Mouse (Mus musculus): ENCODE data around the gene Nol4l.
A peak's percentile ranks its signal among the peaks of the same experiment; 100 is the strongest.

Gene Nol4l

DNA sequence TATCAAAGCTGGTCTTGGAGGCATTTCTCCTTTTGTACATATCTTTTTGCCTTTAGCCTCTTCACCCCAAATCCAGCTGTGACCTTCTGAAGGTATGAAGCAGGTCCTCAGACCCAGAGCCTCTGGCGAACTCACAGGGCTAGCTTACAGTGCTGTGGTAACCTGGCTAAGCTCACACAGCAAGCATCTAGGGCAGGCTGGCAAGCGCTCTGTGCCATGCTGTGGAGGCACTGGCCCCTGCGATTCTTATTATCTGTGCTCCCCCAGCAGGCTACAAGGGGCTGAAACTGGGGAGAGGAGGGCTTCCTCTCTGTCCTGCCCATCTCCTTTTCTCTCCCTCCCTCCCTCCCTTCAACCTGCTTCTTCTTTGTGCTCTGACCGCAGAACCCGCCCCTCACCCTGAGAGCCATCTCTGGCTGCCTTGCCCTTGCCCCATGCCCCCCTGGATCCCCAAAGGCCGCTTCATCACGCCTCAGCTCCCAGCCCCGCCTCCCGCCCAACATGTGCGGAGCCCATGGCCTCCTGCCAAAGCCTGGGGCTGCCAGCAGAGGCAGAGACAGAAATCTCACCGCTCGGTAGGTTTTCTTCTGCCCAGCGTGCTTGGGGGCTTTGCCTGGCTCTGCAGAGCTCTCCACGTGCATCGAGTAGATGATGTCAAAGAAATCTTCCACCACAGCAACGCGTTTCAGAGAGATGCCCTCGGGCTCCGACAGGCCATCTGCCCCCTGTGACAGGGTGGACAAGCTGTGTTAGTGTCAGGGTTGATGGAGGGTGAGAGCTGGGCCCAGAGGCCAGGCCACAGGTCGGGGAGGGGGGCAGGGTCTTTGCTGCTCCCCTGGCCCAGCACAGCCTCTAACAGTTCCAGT is 46.4 kb downstream of the Nol4l start:
- DNase-seq (ENCODE audit: low read depth, low spot score): peak; percentile 27

DNA sequence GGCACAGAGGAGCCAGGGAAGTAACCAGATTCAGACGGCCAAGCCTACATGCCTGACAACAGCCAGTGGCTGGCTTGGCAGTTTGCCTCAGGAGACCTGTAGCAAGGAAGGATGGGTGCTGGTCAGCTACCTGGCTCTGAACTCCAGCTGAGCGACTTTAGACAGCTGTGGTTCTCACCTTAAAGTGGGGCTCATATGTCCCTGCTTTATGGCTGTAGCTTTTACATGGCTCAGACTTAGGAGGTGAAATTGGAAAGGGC is 48.0 kb downstream of the Nol4l start:
- DNase-seq (ENCODE audit: low read depth, low spot score): no peak

- no peak for DNase-seq (ENCODE audit: low read depth, low spot score)
Observed at GRCm38 (mm10) chr2:153481108-153481860, 48.5 kb downstream of the Nol4l start.

DNA sequence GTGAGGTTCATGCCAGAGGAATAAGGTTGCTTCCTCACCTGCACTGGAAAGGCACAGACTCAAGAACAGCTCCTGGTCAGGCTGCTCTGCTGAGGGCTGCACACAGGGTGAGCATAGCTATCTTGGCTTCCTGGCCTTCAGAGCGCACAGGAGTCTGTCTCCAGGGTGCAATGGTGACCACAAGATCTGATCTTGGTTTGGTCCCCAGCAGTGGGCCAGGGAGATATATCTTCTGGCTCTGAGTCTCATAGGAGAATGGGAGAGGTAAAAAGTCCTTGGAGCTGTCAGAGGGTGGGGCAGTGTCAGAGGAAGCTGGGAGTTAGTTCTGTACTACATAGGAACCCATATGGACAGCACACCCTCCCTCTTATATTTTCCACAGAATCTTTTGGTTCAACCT is 50.3 kb downstream of the Nol4l start:
- DNase-seq (ENCODE audit: low read depth, low spot score): no peak

- DNase-seq (ENCODE audit: low read depth, low spot score): peak; percentile 57
Observed at GRCm38 (mm10) chr2:153478583-153478982, 51.2 kb downstream of the Nol4l start.

DNA sequence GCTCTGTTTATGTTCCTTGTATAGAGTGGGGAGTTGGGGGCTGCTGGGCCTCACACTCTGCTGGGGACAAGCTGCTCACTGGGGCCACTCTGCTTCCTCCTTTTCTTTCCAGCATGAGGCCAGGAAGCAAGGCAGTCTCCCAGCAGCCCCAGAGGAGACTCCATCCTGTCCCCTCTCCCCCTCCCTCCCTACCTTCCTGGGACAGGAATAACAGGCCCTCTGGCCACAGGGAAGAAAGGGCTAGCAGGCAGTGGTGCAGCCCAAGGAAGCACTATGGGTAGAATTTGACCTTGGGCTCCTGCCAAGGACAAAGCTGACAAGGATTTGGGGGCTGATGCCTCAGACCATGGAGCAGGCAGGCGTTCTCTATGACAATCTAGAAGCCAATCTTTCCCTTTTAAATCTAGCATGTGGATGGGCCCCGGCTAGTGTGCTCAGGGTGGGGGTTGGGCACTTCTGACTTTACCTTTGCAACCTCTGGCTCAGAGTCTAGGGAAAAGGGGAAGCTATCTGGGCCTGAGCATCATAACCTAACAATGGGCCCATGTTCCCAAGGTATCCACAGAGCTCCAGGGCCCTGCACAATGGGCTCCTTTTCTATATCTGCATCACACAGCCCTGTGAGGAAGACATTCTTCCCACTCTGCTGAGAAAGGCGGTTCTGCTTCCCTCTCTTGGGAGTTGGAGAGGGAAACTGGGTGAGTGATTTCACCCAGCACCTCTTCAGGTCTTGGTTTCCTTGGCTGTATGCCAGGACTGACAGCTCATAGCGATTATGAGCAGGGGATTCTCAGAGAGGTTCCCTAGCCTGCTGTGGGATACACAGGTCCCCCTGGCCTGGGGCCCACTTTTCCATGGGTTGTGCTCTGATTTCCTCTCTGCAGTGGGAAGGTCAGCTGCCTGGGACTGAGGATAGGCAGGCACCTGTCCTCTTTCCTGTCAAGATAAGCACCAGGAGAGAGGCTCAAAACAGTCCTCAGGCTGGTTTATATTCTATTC is 54.4 kb downstream of the Nol4l start:
- peak; percentile 26 for DNase-seq (ENCODE audit: low read depth, low spot score)

- no peak for DNase-seq (ENCODE audit: low read depth, low spot score)
Observed at GRCm38 (mm10) chr2:153470983-153471382, 58.8 kb downstream of the Nol4l start.

- DNase-seq (ENCODE audit: low read depth, low spot score): no peak
Observed at GRCm38 (mm10) chr2:153469764-153470163, 60.0 kb downstream of the Nol4l start.

GRCm38 (mm10) chr2:153469317-153469716 is 60.5 kb downstream of the Nol4l start:
- DNase-seq (ENCODE audit: low read depth, low spot score): no peak

DNA sequence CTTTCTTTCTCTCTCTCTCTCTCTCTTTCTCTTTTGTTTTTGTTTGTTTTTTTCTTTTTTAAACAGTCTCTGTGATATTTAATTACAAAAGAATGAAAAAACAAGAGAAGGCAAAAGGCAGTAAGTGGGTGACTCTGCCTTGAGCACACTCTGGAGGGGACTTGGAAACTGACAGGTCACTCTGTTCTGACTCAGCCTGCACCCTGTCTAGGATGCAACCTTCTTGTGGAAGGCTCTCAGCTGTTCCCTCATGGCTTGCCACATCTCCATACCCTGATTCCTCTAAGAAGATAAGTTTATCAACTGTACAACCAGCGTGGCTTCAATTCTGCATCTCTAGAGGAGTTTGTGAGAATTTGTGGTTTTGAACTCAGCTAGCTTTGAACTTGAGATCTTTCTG is 62.4 kb downstream of the Nol4l start:
- no peak for DNase-seq (ENCODE audit: low read depth, low spot score)

DNA sequence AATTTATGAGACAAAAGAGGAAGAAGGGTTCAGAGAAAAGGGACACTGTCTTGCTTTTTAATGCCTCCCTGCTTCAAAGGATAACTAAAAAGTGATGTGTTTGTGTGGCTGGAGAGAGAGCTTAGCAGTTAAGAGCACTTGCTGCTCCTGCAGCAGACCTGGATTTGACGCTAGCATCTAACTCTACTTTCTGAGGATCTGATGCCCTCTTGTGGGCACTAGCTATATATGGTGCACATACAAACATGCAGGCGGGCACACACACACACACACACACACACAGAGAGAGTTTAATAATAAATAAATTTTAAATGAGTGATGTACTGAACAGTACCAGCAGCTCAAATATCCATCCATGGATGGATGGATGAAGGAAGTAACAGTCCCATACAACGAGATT is 66.5 kb downstream of the Nol4l start:
- peak; percentile 73 for DNase-seq (ENCODE audit: low read depth, low spot score)

- DNase-seq (ENCODE audit: low read depth, low spot score): no peak
Observed at GRCm38 (mm10) chr2:153458022-153458441, 71.7 kb downstream of the Nol4l start.

GRCm38 (mm10) chr2:153457467-153457866 is 72.3 kb downstream of the Nol4l start:
- DNase-seq (ENCODE audit: low read depth, low spot score): no peak

- DNase-seq (ENCODE audit: low read depth, low spot score): no peak
Observed at GRCm38 (mm10) chr2:153454841-153455506, 74.8 kb downstream of the Nol4l start.

DNA sequence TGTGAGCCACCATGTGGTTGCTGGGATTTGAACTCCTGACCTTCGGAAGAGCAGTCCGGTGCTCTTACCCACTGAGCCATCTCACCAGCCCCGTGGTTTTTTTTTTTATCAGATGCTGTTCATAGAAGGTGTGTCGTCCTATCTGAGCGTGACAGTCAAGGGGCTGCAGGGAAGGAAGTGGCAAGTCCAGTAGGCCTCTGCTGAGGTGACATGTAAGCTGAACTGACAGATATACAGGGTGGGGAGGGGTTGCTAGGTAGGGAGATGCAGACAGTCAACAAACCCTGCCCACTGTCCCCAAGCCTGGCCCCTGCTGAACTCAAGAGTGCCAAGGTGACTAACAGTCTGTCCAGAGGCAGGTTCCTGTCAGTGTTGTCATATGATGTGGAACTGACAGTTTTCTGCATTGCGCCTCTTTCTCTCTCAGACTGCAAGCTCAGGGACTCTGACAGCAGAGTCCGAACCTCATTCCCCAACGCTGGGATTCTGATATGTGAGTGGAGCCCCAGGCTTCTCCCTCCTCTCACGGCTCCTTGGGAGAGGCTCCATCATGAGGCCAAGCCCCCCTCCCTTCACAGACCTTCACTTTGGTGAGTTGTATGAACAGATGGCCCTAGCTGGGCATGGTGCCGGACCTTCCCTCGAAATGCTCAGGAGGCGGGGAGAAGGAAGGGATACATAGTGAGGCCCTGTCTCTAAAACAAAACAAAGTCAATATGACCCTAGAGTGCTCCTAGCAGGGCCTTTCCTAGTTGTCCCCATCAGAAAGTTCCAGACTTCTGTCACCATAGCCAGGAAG is 75.6 kb downstream of the Nol4l start:
- no peak for DNase-seq (ENCODE audit: low read depth, low spot score)

DNA sequence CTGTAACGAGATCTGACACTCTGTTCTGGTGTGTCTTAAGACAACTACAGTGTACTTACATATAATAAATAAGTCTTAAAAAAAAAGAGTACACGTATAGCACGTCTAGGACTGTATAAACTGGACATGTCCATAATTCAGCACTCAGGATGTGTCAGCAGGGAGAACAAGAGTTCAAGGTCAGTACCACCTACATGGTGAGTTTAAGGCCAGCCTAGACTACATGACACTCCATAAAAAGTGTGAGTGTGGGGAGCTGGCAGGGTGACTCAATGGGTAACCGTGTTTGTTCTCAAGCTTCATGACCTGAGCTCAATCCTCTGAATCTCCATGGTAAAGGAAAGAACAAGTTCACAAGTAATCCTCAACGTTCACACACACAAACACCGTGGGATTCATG is 81.3 kb downstream of the Nol4l start:
- DNase-seq (ENCODE audit: low read depth, low spot score): no peak

DNA sequence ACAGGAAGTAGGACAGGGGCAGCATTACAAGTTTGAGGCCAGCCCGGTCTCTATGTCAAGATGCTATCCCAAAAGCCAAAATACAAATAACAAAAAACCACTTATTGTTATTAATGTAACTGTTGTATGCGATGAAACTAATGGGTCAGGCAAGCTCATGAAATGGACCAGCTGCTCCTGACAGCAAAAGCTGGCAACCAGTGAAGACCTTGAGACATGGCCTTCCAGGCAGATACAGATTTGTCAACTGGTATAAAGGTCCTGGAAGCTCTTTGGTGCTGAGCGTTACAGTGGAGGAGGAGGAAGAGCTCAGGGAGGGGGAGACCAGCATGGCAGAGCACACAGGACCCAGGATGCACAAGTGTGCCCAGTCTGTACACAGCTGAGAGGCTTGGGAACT is 82.1 kb downstream of the Nol4l start:
- no peak for DNase-seq (ENCODE audit: low read depth, low spot score)

GRCm38 (mm10) chr2:153446476-153446875 is 83.3 kb downstream of the Nol4l start:
- no peak for DNase-seq (ENCODE audit: low read depth, low spot score)

GRCm38 (mm10) chr2:153446017-153446408 is 83.8 kb downstream of the Nol4l start:
- peak; percentile 76 for DNase-seq (ENCODE audit: low read depth, low spot score)
